Mouse (Mus musculus) ES-Bruce4 (cell line): ENCODE results near the gene Prkcsh.

Experiments
- CTCF ChIP-seq: IDR thresholded peaks from one replicate; pipeline ENCODE4 v1.8.1; 2011; ENCODE audit warnings: low read depth, low read length
- POLR2A ChIP-seq: IDR thresholded peaks from one replicate; pipeline ENCODE4 v1.8.1; 2011; ENCODE audit warnings: low read length; ENCODE audit not compliant: insufficient read depth

DNA sequence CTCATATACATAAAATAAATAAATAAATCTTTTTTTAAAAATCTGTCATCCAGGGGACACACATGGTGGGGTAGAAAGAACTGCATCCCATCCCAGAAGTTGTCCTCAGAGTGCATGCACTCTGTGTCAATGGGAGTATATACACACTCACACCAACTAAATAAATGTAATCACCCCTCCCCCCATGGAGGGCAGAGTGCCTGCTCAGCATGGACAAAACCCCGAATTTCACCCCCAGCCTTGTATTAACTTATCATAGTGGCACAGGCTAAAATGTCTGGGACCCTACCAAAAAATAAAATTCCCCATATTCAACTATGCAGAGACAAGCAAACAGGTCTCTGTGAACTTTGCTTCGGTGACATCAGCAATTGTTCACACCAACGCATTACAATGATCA lies 48.0 kb upstream of the Prkcsh start:
- no peak for TF ChIP-seq CTCF
- TF ChIP-seq POLR2A = no peak
